Mouse (Mus musculus): ENCODE results near the gene Erv3. TPM values are rescaled to one million over a fixed set of nuclear protein-coding genes. Genes with fewer than 3 reads are reported as not detected.
"Not testable (repeated sequence)": the region's sequence is repeated elsewhere in the genome, so short reads cannot be mapped to it uniquely, and the experiment has no call there.

Erv3 gene
- total RNA-seq, 2 experiments from 2014 or later = not detected

- peak; percentile 66 for ATAC-seq (replicated peaks; ENCODE audit: poor library complexity)
Observed at GRCm38 (mm10) chr2:131864262-131864796, 4.8 kb upstream of the Erv3 start.

GRCm38 (mm10) chr2:131863472-131863871 is 3.9 kb upstream of the Erv3 start:
- ATAC-seq (replicated peaks; ENCODE audit: poor library complexity) = no peak

GRCm38 (mm10) chr2:131862617-131863275 is 3.2 kb upstream of the Erv3 start:
- ATAC-seq (replicated peaks; ENCODE audit: poor library complexity) = no peak

GRCm38 (mm10) chr2:131857838-131858237 is 1.7 kb downstream of the Erv3 start:
- no peak for ATAC-seq (replicated peaks; ENCODE audit: poor library complexity)

GRCm38 (mm10) chr2:131853719-131854118 is 5.8 kb downstream of the Erv3 start:
- peak; percentile 78 for ATAC-seq (replicated peaks; ENCODE audit: poor library complexity)

- no peak for ATAC-seq (replicated peaks; ENCODE audit: poor library complexity)
Observed at GRCm38 (mm10) chr2:131851333-131852092, 8.0 kb downstream of the Erv3 start.

- no peak for ATAC-seq (replicated peaks; ENCODE audit: poor library complexity)
Observed at GRCm38 (mm10) chr2:131850047-131850446, 9.5 kb downstream of the Erv3 start.

GRCm38 (mm10) chr2:131847501-131848359 is 11.8 kb downstream of the Erv3 start:
- ATAC-seq (replicated peaks; ENCODE audit: poor library complexity) = peak; percentile 66

GRCm38 (mm10) chr2:131846811-131847210 is 12.7 kb downstream of the Erv3 start:
- ATAC-seq (replicated peaks; ENCODE audit: poor library complexity) = no peak

- no peak for ATAC-seq (replicated peaks; ENCODE audit: poor library complexity)
Observed at GRCm38 (mm10) chr2:131846132-131846710, 13.3 kb downstream of the Erv3 start.

GRCm38 (mm10) chr2:131845671-131846070 is 13.9 kb downstream of the Erv3 start:
- no peak for ATAC-seq (replicated peaks; ENCODE audit: poor library complexity)

GRCm38 (mm10) chr2:131842568-131842967 is 17.0 kb downstream of the Erv3 start:
- ATAC-seq (replicated peaks; ENCODE audit: poor library complexity) = peak; percentile 56

- no peak for ATAC-seq (replicated peaks; ENCODE audit: poor library complexity)
Observed at GRCm38 (mm10) chr2:131841321-131841693, 18.2 kb downstream of the Erv3 start.

- ATAC-seq (replicated peaks; ENCODE audit: poor library complexity) = no peak
Observed at GRCm38 (mm10) chr2:131840611-131841320, 18.8 kb downstream of the Erv3 start.

GRCm38 (mm10) chr2:131834296-131834695 is 25.3 kb downstream of the Erv3 start:
- ATAC-seq (replicated peaks; ENCODE audit: poor library complexity) = no peak

- ATAC-seq (replicated peaks; ENCODE audit: poor library complexity) = no peak
Observed at GRCm38 (mm10) chr2:131831861-131832260, 27.7 kb downstream of the Erv3 start.

GRCm38 (mm10) chr2:131830945-131831344 is 28.6 kb downstream of the Erv3 start:
- not testable (repeated sequence) for ATAC-seq (replicated peaks; ENCODE audit: poor library complexity)

- ATAC-seq (replicated peaks; ENCODE audit: poor library complexity) = 0 out of 2 replicates have a peak, but pooled peaks have one; percentile 15
Observed at GRCm38 (mm10) chr2:131827999-131828975, 31.3 kb downstream of the Erv3 start.
